Mouse (Mus musculus) forebrain, embryonic 12.5 days (tissue): ENCODE results near the gene Tm4sf20. TPM values are rescaled to one million over a fixed set of nuclear protein-coding genes. Genes with fewer than 3 reads are reported as not detected.

Experiments
- ATAC-seq: fragments of 200-750 bp; cut with Nextera tagmentation; 2 replicates; pipeline ENCODE4 v1.8.0; 2017; ENCODE audit warnings: moderate TSS enrichment; ENCODE audit not compliant: low FRiP score
- H3K27ac ChIP-seq: fragments of 300-500 bp; sonication (generic); 2 replicates; pipeline ENCODE4 v1.5.1; 2016; ENCODE audit warnings: mild to moderate bottlenecking
- H3K27me3 ChIP-seq: fragments of 300-500 bp; sonication (generic); 2 replicates; pipeline ENCODE4 v1.6.1; 2016; ENCODE audit warnings: mild to moderate bottlenecking
- H3K36me3 ChIP-seq: fragments of 300-500 bp; sonication (generic); replicated peaks from 2 replicates; pipeline ENCODE4 v1.6.1; 2016; ENCODE audit warnings: mild to moderate bottlenecking
- H3K4me1 ChIP-seq: fragments of 300-500 bp; sonication (generic); 2 replicates; pipeline ENCODE4 v1.6.1; 2016
- H3K4me2 ChIP-seq: fragments of 300-500 bp; sonication (generic); 2 replicates; pipeline ENCODE4 v1.6.1; 2016; ENCODE audit warnings: mild to moderate bottlenecking, moderate library complexity
- H3K4me3 ChIP-seq: fragments of 300-500 bp; sonication (generic); replicated peaks from 2 replicates; pipeline ENCODE4 v1.5.1; 2016; ENCODE audit warnings: mild to moderate bottlenecking
- H3K9ac ChIP-seq: fragments of 300-500 bp; sonication (generic); 2 replicates; pipeline ENCODE4 v1.6.1; 2016; ENCODE audit warnings: mild to moderate bottlenecking
- H3K9me3 ChIP-seq: fragments of 300-500 bp; sonication (generic); 2 replicates; pipeline ENCODE4 v1.6.1; 2016
- WGBS: fragments of 180-500 bp; shearing (Covaris S2); methylation state at CpG from one replicate; pipeline ENCODE4 v1.1.7; 2016; 5-methylcytosine and 5-hydroxymethylcytosine counted together
- polyA plus RNA-seq: library from polyadenylated mRNA; unstranded; fragments of >200 nt; fragmentation: Nextera tagmentation; extraction: Ambion mirVana; gene quantifications from 2 replicates; pipeline ENCODE4 v1.2.1, GENCODE M21; 2016

Gene Tm4sf20
- polyA plus RNA-seq, 1 experiment from 2014 or later: 0.24 TPM

DNA sequence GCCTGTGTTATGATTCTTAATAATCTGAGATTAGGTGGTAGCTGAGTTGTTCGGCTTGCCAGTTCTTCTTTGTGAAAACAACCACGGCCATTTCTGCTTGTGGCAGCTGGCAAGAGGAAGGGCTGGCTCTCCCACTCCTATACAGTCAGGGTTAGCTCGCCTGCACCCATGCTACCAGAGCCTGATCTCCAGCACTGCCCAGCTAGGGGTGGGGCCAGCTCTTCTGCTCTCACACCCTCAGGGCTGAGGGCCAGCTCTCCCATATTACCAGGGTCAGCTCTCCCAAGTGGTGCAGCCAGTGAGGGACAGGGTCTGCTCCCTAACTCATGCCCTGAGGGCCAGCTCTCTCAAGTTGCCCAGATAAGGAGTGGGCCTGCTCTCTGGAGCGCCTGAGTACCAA lies 4.2 kb upstream of the Tm4sf20 start:
- H3K27ac ChIP-seq: no peak overlapping the region
- 90% methylated on average over 4 of the region's 4 CpGs for WGBS
- no peak overlapping the region for H3K9ac ChIP-seq
- no peak overlapping the region for H3K4me3 ChIP-seq
- no peak overlapping the region for H3K4me2 ChIP-seq
- no peaks in the 10 kb centered on the region for H3K36me3 ChIP-seq
- no peaks in the 10 kb centered on the region for H3K9me3 ChIP-seq
- H3K4me1 ChIP-seq: no peaks in the 10 kb centered on the region
- ATAC-seq: no peak
- H3K27me3 ChIP-seq: no peaks in the 10 kb centered on the region

- H3K36me3 ChIP-seq: no peaks in the 10 kb centered on the region
- H3K27me3 ChIP-seq: no peaks in the 10 kb centered on the region
- ATAC-seq: no peak
- H3K4me3 ChIP-seq: no peak within 1 kb of the TSS
- no peak within 1 kb of the TSS for H3K9ac ChIP-seq
- 93% methylated on average over 15 of the region's 15 CpGs for WGBS
- no peaks in the 10 kb centered on the region for H3K9me3 ChIP-seq
- H3K27ac ChIP-seq: no peak within 1 kb of the TSS
- H3K4me2 ChIP-seq: no peak within 1 kb of the TSS
- H3K4me1 ChIP-seq: no peaks in the 10 kb centered on the region
Observed at GRCm38 (mm10) chr1:82771022-82771586, 2.8 kb upstream of the Tm4sf20 start, which contains the start of gene Gm47791. TSS of gene Gm47791 (minus strand) at chr1:82771243.

DNA sequence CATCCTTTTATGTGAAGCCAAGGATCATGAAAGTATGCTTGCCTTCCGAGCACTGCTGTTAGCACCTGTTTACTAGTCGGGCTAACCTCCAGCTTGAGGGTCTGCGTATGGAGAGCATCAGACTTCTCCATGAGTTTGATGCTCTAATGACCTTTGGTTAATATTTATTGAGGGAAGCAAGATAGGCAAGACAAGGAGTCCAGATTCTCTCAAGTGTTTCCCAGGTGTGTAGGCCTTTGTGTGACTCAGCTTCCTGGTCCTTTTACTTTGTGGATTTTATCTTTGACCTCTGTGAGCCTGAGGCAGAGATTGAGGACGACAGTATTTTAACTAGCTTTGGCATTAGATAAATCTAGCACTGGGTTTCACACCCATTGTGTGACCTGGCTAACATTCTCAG lies 1.6 kb downstream of the Tm4sf20 start:
- ATAC-seq: no peak
- no peaks in the 10 kb centered on the region for H3K27me3 ChIP-seq
- H3K27ac ChIP-seq: no peak overlapping the region
- no peak overlapping the region for H3K4me3 ChIP-seq
- no peaks in the 10 kb centered on the region for H3K9me3 ChIP-seq
- peaks cover 7% of the 10 kb centered on the region for H3K36me3 ChIP-seq
- WGBS: 85% methylated on average over 4 of the region's 4 CpGs
- H3K9ac ChIP-seq: no peak overlapping the region
- H3K4me1 ChIP-seq: no peaks in the 10 kb centered on the region
- H3K4me2 ChIP-seq: no peak overlapping the region

GRCm38 (mm10) chr1:82766227-82766626 lies 2.0 kb downstream of the Tm4sf20 start:
- H3K27ac ChIP-seq: no peak overlapping the region
- H3K9ac ChIP-seq: no peak overlapping the region
- ATAC-seq: no peak
- no peaks in the 10 kb centered on the region for H3K27me3 ChIP-seq
- 81% methylated on average over 1 of the region's 1 CpGs for WGBS
- H3K4me2 ChIP-seq: no peak overlapping the region
- peaks cover 7% of the 10 kb centered on the region for H3K36me3 ChIP-seq
- no peaks in the 10 kb centered on the region for H3K9me3 ChIP-seq
- no peak overlapping the region for H3K4me3 ChIP-seq
- no peaks in the 10 kb centered on the region for H3K4me1 ChIP-seq

DNA sequence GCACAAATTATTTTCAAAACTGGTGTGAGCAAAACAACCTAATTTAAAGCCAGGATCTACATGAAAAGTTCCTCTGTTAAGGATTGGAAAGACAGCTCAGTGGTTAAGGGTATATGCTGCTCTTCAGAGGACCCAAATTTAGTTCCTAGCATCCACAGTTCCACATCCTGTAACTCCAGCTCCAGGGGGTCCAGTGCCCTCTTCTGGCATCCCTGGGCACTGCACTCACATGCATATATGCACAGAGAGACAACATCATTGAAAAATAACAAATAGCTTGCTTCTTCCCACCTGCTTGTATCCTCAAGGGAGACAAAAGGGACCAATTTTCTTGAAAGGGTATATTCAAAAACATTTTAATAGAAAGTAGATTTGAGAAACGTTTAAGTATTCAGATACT lies 6.0 kb downstream of the Tm4sf20 start:
- H3K27ac ChIP-seq: no peak overlapping the region
- 85% methylated on average over 1 of the region's 1 CpGs for WGBS
- no peak overlapping the region for H3K4me2 ChIP-seq
- peaks cover 7% of the 10 kb centered on the region for H3K36me3 ChIP-seq
- H3K9ac ChIP-seq: no peak overlapping the region
- H3K9me3 ChIP-seq: no peaks in the 10 kb centered on the region
- no peaks in the 10 kb centered on the region for H3K27me3 ChIP-seq
- no peak for ATAC-seq
- no peaks in the 10 kb centered on the region for H3K4me1 ChIP-seq
- no peak overlapping the region for H3K4me3 ChIP-seq

- no peak overlapping the region for H3K4me2 ChIP-seq
- no peaks in the 10 kb centered on the region for H3K4me1 ChIP-seq
- H3K27ac ChIP-seq: no peak overlapping the region
- no peak overlapping the region for H3K9ac ChIP-seq
- WGBS: 92% methylated on average over 8 of the region's 8 CpGs
- peaks cover 7% of the 10 kb centered on the region for H3K36me3 ChIP-seq
- no peak overlapping the region for H3K4me3 ChIP-seq
- no peaks in the 10 kb centered on the region for H3K27me3 ChIP-seq
- no peaks in the 10 kb centered on the region for H3K9me3 ChIP-seq
- ATAC-seq: no peak
Observed at GRCm38 (mm10) chr1:82761454-82762169, 6.6 kb downstream of the Tm4sf20 start.

GRCm38 (mm10) chr1:82759520-82759919 lies 8.7 kb downstream of the Tm4sf20 start:
- WGBS: 88% methylated on average over 1 of the region's 1 CpGs
- Histone ChIP-seq H3K9ac (no peak overlapping the region), H3K4me2 (no peak overlapping the region), H3K27ac (no peak overlapping the region), H3K36me3 (peaks cover 24% of the 10 kb centered on the region), H3K9me3 (no peaks in the 10 kb centered on the region), H3K4me3 (no peak overlapping the region), H3K27me3 (no peaks in the 10 kb centered on the region), H3K4me1 (no peaks in the 10 kb centered on the region)
- ATAC-seq: no peak

DNA sequence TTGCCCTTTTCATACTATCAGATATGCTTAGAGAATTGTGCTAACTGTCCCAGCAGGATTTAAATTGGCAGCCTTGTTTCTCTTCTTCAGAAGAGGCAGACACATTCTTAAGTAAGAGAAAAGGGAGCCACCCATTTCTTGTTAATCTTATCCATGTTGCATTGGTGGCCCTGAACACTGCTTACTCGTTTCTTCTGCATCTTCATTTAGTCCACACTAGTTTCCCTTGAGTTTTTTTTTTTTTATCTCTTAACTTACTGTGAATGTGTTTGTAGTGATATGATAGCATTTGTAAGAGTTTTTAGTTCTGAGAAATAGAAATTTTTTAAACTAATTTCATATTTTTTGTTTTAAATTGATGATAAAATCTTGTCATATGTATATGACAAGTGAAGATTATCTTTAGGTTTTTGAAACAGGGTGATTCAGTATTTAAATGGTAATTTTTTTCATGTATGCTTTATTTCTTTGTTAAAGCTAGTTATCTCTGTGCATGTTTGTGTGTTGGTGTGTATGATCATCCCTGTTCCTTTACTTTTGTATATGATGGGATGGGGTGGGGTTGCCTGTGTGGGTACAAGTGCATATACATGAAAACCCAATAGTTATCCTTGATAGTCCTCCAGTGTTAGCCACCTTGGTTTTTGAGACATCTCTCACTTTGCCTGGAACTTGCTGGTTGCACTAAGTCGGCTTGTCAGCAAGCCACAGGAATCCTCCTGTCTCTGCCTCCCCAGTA lies 20.4 kb downstream of the Tm4sf20 start:
- no peak overlapping the region for H3K4me3 ChIP-seq
- H3K27me3 ChIP-seq: no peaks in the 10 kb centered on the region
- H3K27ac ChIP-seq: no peak overlapping the region
- peaks cover 16% of the 10 kb centered on the region for H3K36me3 ChIP-seq
- H3K9me3 ChIP-seq: no peaks in the 10 kb centered on the region
- H3K4me1 ChIP-seq: no peaks in the 10 kb centered on the region
- 86% methylated on average over 2 of the region's 2 CpGs for WGBS
- ATAC-seq: no peak
- H3K4me2 ChIP-seq: no peak overlapping the region
- H3K9ac ChIP-seq: no peak overlapping the region

GRCm38 (mm10) chr1:82746408-82746807 lies 21.9 kb downstream of the Tm4sf20 start:
- Histone ChIP-seq H3K4me3 (no peak overlapping the region), H3K9ac (no peak overlapping the region), H3K4me2 (no peak overlapping the region), H3K27ac (no peak overlapping the region), H3K27me3 (no peaks in the 10 kb centered on the region), H3K4me1 (no peaks in the 10 kb centered on the region), H3K9me3 (no peaks in the 10 kb centered on the region), H3K36me3 (peaks cover 17% of the 10 kb centered on the region)
- no peak for ATAC-seq
- WGBS: 89% methylated on average over 4 of the region's 4 CpGs

GRCm38 (mm10) chr1:82743962-82744361 lies 24.3 kb downstream of the Tm4sf20 start:
- Histone ChIP-seq H3K27me3 (no peaks in the 10 kb centered on the region), H3K4me1 (no peaks in the 10 kb centered on the region), H3K9me3 (no peaks in the 10 kb centered on the region), H3K9ac (no peak overlapping the region), H3K4me3 (no peak overlapping the region), H3K27ac (no peak overlapping the region), H3K36me3 (peaks cover 20% of the 10 kb centered on the region), H3K4me2 (no peak overlapping the region)
- 93% methylated on average over 3 of the region's 3 CpGs for WGBS
- no peak for ATAC-seq

DNA sequence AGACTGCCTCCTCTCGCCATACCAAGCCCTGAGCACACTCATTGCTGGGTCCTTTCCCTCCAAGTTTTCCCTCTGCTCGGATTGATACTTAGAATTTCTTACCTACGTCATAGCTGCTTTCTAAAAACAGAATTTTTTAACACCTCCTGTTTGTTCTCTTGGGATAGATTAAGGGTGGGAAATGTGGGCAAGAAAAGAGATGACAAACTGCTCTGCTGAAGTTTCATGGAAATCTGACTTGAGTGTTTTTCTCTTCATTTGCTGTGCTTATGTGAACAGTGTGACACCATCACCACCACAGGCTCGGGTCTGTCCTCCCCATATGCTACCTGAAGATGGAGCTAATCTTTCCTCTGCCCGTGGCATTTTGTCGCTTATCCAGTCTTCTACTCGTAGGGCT lies 26.7 kb downstream of the Tm4sf20 start:
- H3K27ac ChIP-seq: no peak overlapping the region
- peaks cover 28% of the 10 kb centered on the region for H3K36me3 ChIP-seq
- ATAC-seq: no peak
- H3K9ac ChIP-seq: no peak overlapping the region
- no peaks in the 10 kb centered on the region for H3K4me1 ChIP-seq
- H3K4me3 ChIP-seq: no peak overlapping the region
- no peak overlapping the region for H3K4me2 ChIP-seq
- no peaks in the 10 kb centered on the region for H3K27me3 ChIP-seq
- no peaks in the 10 kb centered on the region for H3K9me3 ChIP-seq
- 87% methylated on average over 7 of the region's 7 CpGs for WGBS

GRCm38 (mm10) chr1:82738066-82738465 lies 30.2 kb downstream of the Tm4sf20 start:
- H3K4me1 ChIP-seq: no peaks in the 10 kb centered on the region
- no peaks in the 10 kb centered on the region for H3K27me3 ChIP-seq
- no peak overlapping the region for H3K27ac ChIP-seq
- H3K9me3 ChIP-seq: no peaks in the 10 kb centered on the region
- no peak overlapping the region for H3K4me2 ChIP-seq
- ATAC-seq: no peak
- no peak overlapping the region for H3K9ac ChIP-seq
- peaks cover 55% of the 10 kb centered on the region for H3K36me3 ChIP-seq
- WGBS: 91% methylated on average over 1 of the region's 1 CpGs
- H3K4me3 ChIP-seq: no peak overlapping the region
